Comparison of ENCODE assay signal across 10 mouse cellular contexts in the genomic region with DNA sequence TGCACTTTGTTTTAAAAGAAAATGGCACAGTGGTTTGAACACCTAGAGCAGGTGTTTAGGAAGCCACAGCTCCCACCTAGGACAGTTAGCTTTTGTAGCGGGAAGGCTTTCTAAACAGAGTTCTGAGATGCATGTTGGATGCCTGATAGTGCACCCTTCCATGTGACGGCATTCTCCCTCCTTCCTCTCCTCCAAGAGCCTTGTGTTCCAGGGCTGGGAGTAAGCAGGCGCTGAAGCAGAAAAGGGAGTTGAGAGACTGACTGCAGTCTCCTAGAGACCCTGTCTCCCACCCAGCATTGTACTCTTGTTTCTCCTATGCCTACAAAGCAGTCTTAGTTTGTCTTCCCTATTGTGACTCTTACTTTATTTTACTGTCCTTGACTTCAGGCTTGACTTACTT. TPM values are rescaled to one million over a fixed set of nuclear protein-coding genes. Genes with fewer than 3 reads are reported as not detected.
DNase-seq lines count a peak whose midpoint lies in the region; ATAC-seq and TF ChIP-seq lines count a peak whose summit lies in the region.
"Had no signal": no experiment of that assay in that cellular context is flagged by ENCODE, and none has a peak within 500 bp of the region (broad histone marks: within the 10 kb centered on the region; RNA-seq: fewer than 3 reads in every experiment).

No protein-coding gene starts in this region.

- peaks cover 29% of the 10 kb centered on the region; the same call in 1 of the 2 replicates for H3K36me3 ChIP-seq in kidney, embryonic 14.5 days (ENCODE audit: control insufficient read depth, insufficient read depth, low read length)
- peaks cover 57% of the 10 kb centered on the region for H3K36me3 ChIP-seq in C2C12 (ENCODE audit: control insufficient read depth, insufficient read depth)
- no peaks in the 10 kb centered on the region; the same call in 1 of the 2 replicates for H3K36me3 ChIP-seq in embryonic facial prominence, embryonic 11.5 days (replicated peaks; ENCODE audit: control insufficient read depth, insufficient read depth, low read depth, low read length)
- H3K36me3 ChIP-seq in intestine, postnatal 0 days (ENCODE audit: control insufficient read depth, insufficient read depth): peaks cover 7% of the 10 kb centered on the region; the same call in 1 of the 2 replicates

- H3K27me3 ChIP-seq in kidney, embryonic 14.5 days (ENCODE audit: control insufficient read depth, insufficient read depth, low read length): no peaks in the 10 kb centered on the region
- H3K27me3 ChIP-seq in C2C12 (ENCODE audit: control insufficient read depth, insufficient read depth, insufficient read length): no peaks in the 10 kb centered on the region
- no peaks in the 10 kb centered on the region for H3K27me3 ChIP-seq in embryonic facial prominence, embryonic 11.5 days (ENCODE audit: control insufficient read depth, insufficient read depth, low read length)
- no peaks in the 10 kb centered on the region for H3K27me3 ChIP-seq in intestine, postnatal 0 days (replicated peaks; ENCODE audit: control insufficient read depth, insufficient read depth, low read length)
- H3K27me3 ChIP-seq: liver, embryonic 12.5 days had no signal

- 61% methylated on average over 3 of the region's 3 CpGs for WGBS in kidney, embryonic 14.5 days
- WGBS in embryonic facial prominence, embryonic 11.5 days: 80% methylated on average over 3 of the region's 3 CpGs
- WGBS in intestine, postnatal 0 days: 88% methylated on average over 3 of the region's 3 CpGs

- H3K4me3 ChIP-seq in kidney, embryonic 14.5 days (ENCODE audit: low read length): peak overlapping the region; percentile 90; the same call in 1 of the 2 replicates
- no peak overlapping the region for H3K4me3 ChIP-seq in C2C12 (ENCODE audit: insufficient read depth, poor library complexity, severe bottlenecking)
- H3K4me3 ChIP-seq in embryonic facial prominence, embryonic 11.5 days (ENCODE audit: low read depth, low read length): no peak overlapping the region
- no peak overlapping the region for H3K4me3 ChIP-seq in intestine, postnatal 0 days (ENCODE audit: low read depth, low read length)
- H3K4me3 ChIP-seq: liver, embryonic 12.5 days had no signal

- no peak overlapping the region for H3K9ac ChIP-seq in kidney, embryonic 14.5 days (ENCODE audit: low read depth, low read length)
- peak overlapping the region; percentile 18; the same call in 1 of the 2 replicates for H3K9ac ChIP-seq in embryonic facial prominence, embryonic 11.5 days (replicated peaks; ENCODE audit: low read length)
- H3K9ac ChIP-seq in intestine, postnatal 0 days (ENCODE audit: low read depth, low read length): no peak overlapping the region
- H3K9ac ChIP-seq: liver, embryonic 12.5 days had no signal

- H3K4me2 ChIP-seq in kidney, embryonic 14.5 days (replicated peaks; ENCODE audit: low read depth, low read length): peak overlapping the region; percentile 17; the same call in 1 of the 2 replicates
- peak overlapping the region; percentile 7; the same call in 1 of the 2 replicates for H3K4me2 ChIP-seq in embryonic facial prominence, embryonic 11.5 days (ENCODE audit: low read depth, low read length)
- H3K4me2 ChIP-seq in intestine, postnatal 0 days (replicated peaks; ENCODE audit: low read depth): peak overlapping the region; percentile 98; the same call in 1 of the 2 replicates

- H3K79me2 ChIP-seq in C2C12 (ENCODE audit: control insufficient read depth, insufficient read depth): peaks cover 72% of the 10 kb centered on the region

- H3K4me1 ChIP-seq in kidney, embryonic 14.5 days (ENCODE audit: control insufficient read depth, insufficient read depth, low read length): peaks cover 21% of the 10 kb centered on the region
- H3K4me1 ChIP-seq in embryonic facial prominence, embryonic 11.5 days (ENCODE audit: control insufficient read depth, insufficient read depth, low read length): no peaks in the 10 kb centered on the region
- H3K4me1 ChIP-seq in intestine, postnatal 0 days (replicated peaks; ENCODE audit: control insufficient read depth, insufficient read depth, low read length): no peaks in the 10 kb centered on the region

- no peak for TF ChIP-seq CTCF in C2C12 (IDR thresholded peaks at IDR 0.05; ENCODE audit: control insufficient read depth, insufficient read depth, insufficient read length)
- no peak for TF ChIP-seq CTCF in intestine, postnatal 0 days (IDR thresholded peaks at IDR 0.05; ENCODE audit: low read depth)

- H3K27ac ChIP-seq in kidney, embryonic 14.5 days (ENCODE audit: low read depth, low read length): no peak overlapping the region
- H3K27ac ChIP-seq in embryonic facial prominence, embryonic 11.5 days (replicated peaks; ENCODE audit: low read depth, low read length): no peak overlapping the region; the same call in 1 of the 2 replicates
- H3K27ac ChIP-seq in intestine, postnatal 0 days (ENCODE audit: low read depth, low read length): no peak overlapping the region
- H3K27ac ChIP-seq: liver, embryonic 12.5 days had no signal

- no peak for DNase-seq in kidney, postnatal 4 days
- no peak for DNase-seq in embryonic facial prominence, embryonic 11.5 days (ENCODE audit: low spot score)
- no peak for DNase-seq in gastrocnemius, adult 8-10 months (ENCODE audit: low spot score in 2 of 2)
- no peak for DNase-seq in T-cell, adult 2 months (ENCODE audit: low spot score)
- DNase-seq: cerebellum, adult 9-10 months had no signal

- peak overlapping the region; percentile 4 for H3ac ChIP-seq in C2C12 (ENCODE audit: control insufficient read depth, insufficient read length, low read depth)

- no peak for ATAC-seq in kidney, embryonic 14.5 days (ENCODE audit: low FRiP score, low TSS enrichment)
- ATAC-seq in embryonic facial prominence, embryonic 11.5 days (replicated peaks; ENCODE audit: insufficient number of reproducible peaks, low FRiP score, low TSS enrichment, low read depth): no peak
- ATAC-seq in intestine, postnatal 0 days: no peak
- ATAC-seq: liver, embryonic 12.5 days had no signal

- no peaks in the 10 kb centered on the region for H3K9me3 ChIP-seq in kidney, embryonic 14.5 days (ENCODE audit: control insufficient read depth, low read length)
- H3K9me3 ChIP-seq in embryonic facial prominence, embryonic 11.5 days (replicated peaks; ENCODE audit: control insufficient read depth, low read length): no peaks in the 10 kb centered on the region
- H3K9me3 ChIP-seq in intestine, postnatal 0 days (ENCODE audit: control insufficient read depth): no peaks in the 10 kb centered on the region
- H3K9me3 ChIP-seq: liver, embryonic 12.5 days had no signal

- H3K79me3 ChIP-seq in C2C12 (ENCODE audit: low read depth): peaks cover 68% of the 10 kb centered on the region

TF ChIP-seq in C2C12, 6 proteins besides CTCF, POLR2A, EP300 and RAD21:
- TF ChIP-seq MAX (IDR thresholded peaks at IDR 0.05) (no peak), USF1 (IDR thresholded peaks at IDR 0.05; ENCODE audit: low read depth) (no peak), MYOG (IDR thresholded peaks at IDR 0.05; ENCODE audit: control insufficient read depth, extremely low read depth, insufficient read length) (no peak), MYOD1 (IDR thresholded peaks at IDR 0.05; ENCODE audit: control insufficient read depth, insufficient read length, low read depth) (no peak), CEBPB (IDR thresholded peaks at IDR 0.05; ENCODE audit: low read depth) (no peak), FOSL1 (IDR thresholded peaks at IDR 0.05; ENCODE audit: insufficient read depth, low read length, poor library complexity, severe bottlenecking) (no peak)
TF ChIP-seq in C2C12: peak in this region for 0.

RNA-seq across cellular contexts. Expression of gene Slc5a3, which starts 2.1 kb away (rescaled TPM):
- polyA plus RNA-seq in kidney, embryonic 14.5 days (2014; fragmentation: Nextera tagmentation; extraction: Ambion mirVana): 5.0 and 13.6 TPM in 2 replicates
- polyA plus RNA-seq in C2C12 (2012; fragmentation: generic; extraction: Trizol): 6.3 TPM
- polyA plus RNA-seq in embryonic facial prominence, embryonic 11.5 days (2014; fragmentation: Nextera tagmentation; extraction: Ambion mirVana): 12.4 and 12.6 TPM in 2 replicates
- polyA plus RNA-seq in intestine, postnatal 0 days (2015; fragmentation: Nextera tagmentation; extraction: Ambion mirVana): 1.1 TPM in 2 replicates
- total RNA-seq in gastrocnemius, adult 8-10 months (2022): 1 to 10 TPM; 1.2 to 3.2 (median 2.4) TPM

RNA-seq across cellular contexts. Expression of gene Gm49711, which starts 2.1 kb away (rescaled TPM):
- 0.30 and 0.32 TPM in 2 replicates for polyA plus RNA-seq in kidney, embryonic 14.5 days (2014; fragmentation: Nextera tagmentation; extraction: Ambion mirVana)
- polyA plus RNA-seq in C2C12 (2012; fragmentation: generic; extraction: Trizol): 0.09 TPM
- polyA plus RNA-seq in embryonic facial prominence, embryonic 11.5 days (2014; fragmentation: Nextera tagmentation; extraction: Ambion mirVana): 0.20 and 0.45 TPM in 2 replicates
- not detected in 2 replicates for polyA plus RNA-seq in intestine, postnatal 0 days (2015; fragmentation: Nextera tagmentation; extraction: Ambion mirVana)
- not detected for total RNA-seq in gastrocnemius, adult 8-10 months (2022)
- polyA plus RNA-seq: intestine, embryonic 14.5 days; liver, embryonic 12.5 days had no signal

RNA-seq across cellular contexts. Expression of gene Mrps6, which starts 2.1 kb away (rescaled TPM):
- 134 and 168 TPM in 2 replicates for polyA plus RNA-seq in kidney, embryonic 14.5 days (2014; fragmentation: Nextera tagmentation; extraction: Ambion mirVana)
- 323 TPM for polyA plus RNA-seq in C2C12 (2012; fragmentation: generic; extraction: Trizol)
- polyA plus RNA-seq in embryonic facial prominence, embryonic 11.5 days (2014; fragmentation: Nextera tagmentation; extraction: Ambion mirVana): 125 and 127 TPM in 2 replicates
- 71.4 and 76.6 TPM in 2 replicates for polyA plus RNA-seq in intestine, postnatal 0 days (2015; fragmentation: Nextera tagmentation; extraction: Ambion mirVana)
- 10 to 100 TPM; 19.5 to 26.4 (median 25.1) TPM for total RNA-seq in gastrocnemius, adult 8-10 months (2022)

Comparison
In these comparisons a context has a peak if more than half of its experiments do, and no peak if none do; other contexts are left out.
1. H3K4me2 ChIP-seq: peak in every context shown above with its lines; median percentile 98 in intestine, postnatal 0 days; 17 in kidney, embryonic 14.5 days; 7 in embryonic facial prominence, embryonic 11.5 days.